Mouse (Mus musculus): ENCODE measurements around the gene Cers2. TPM values are rescaled to one million over a fixed set of nuclear protein-coding genes. Genes with fewer than 3 reads are reported as not detected.

The Cers2 gene
- polyA plus RNA-seq, 1 experiment from 2014 or later: 118 TPM

GRCm38 (mm10) chr3:95289419-95289818 lies 25.2 kb upstream of the Cers2 start:
- ATAC-seq (ENCODE audit: insufficient number of reproducible peaks, insufficient read depth, low FRiP score, low read depth): no peak
- Histone ChIP-seq H3K27ac (replicated peaks in 1 of 2; ENCODE audit: control insufficient read depth in 1 of 2, insufficient read depth in 1 of 2, low read depth in 2 of 2, low read length in 2 of 2) (no peak overlapping the region), H3K4me3 (ENCODE audit: control insufficient read depth in 1 of 2, insufficient read depth in 1 of 2, low read depth in 1 of 2, low read length in 2 of 2) (no peak overlapping the region), H3K36me3 (ENCODE audit: control insufficient read depth, insufficient read depth, low read length) (peaks cover 67% of the 10 kb centered on the region), H3K9ac (ENCODE audit: low read length) (no peak overlapping the region), H3K27me3 (ENCODE audit: control insufficient read depth, insufficient read depth, low read length) (no peaks in the 10 kb centered on the region), H3K9me3 (ENCODE audit: control insufficient read depth, low read length) (no peaks in the 10 kb centered on the region), H3K4me2 (ENCODE audit: low read length) (no peak overlapping the region), H3K4me1 (ENCODE audit: control insufficient read depth in 2 of 2, insufficient read depth in 2 of 2, low read length in 2 of 2) (peaks cover 0 to 3% of the 10 kb centered on the region in 2 experiments; a peak in 1 of 4 replicates)
- 86% methylated on average over 4 of the region's 4 CpGs for WGBS

- no peak for ATAC-seq (ENCODE audit: insufficient number of reproducible peaks, insufficient read depth, low FRiP score, low read depth)
- Histone ChIP-seq H3K4me2 (ENCODE audit: low read length) (no peak overlapping the region), H3K4me3 (ENCODE audit: control insufficient read depth in 1 of 2, insufficient read depth in 1 of 2, low read depth in 1 of 2, low read length in 2 of 2) (no peak overlapping the region), H3K27ac (replicated peaks in 1 of 2; ENCODE audit: control insufficient read depth in 1 of 2, insufficient read depth in 1 of 2, low read depth in 2 of 2, low read length in 2 of 2) (no peak overlapping the region), H3K9me3 (ENCODE audit: control insufficient read depth, low read length) (no peaks in the 10 kb centered on the region), H3K36me3 (ENCODE audit: control insufficient read depth, insufficient read depth, low read length) (peaks cover 74% of the 10 kb centered on the region), H3K9ac (ENCODE audit: low read length) (no peak overlapping the region), H3K27me3 (ENCODE audit: control insufficient read depth, insufficient read depth, low read length) (no peaks in the 10 kb centered on the region), H3K4me1 (ENCODE audit: control insufficient read depth in 2 of 2, insufficient read depth in 2 of 2, low read length in 2 of 2) (no peaks in the 10 kb centered on the region)
- WGBS: 74% methylated on average over 6 of the region's 6 CpGs
Observed at GRCm38 (mm10) chr3:95290156-95290555, 24.4 kb upstream of the Cers2 start.

- Histone ChIP-seq H3K4me1 (ENCODE audit: control insufficient read depth in 2 of 2, insufficient read depth in 2 of 2, low read length in 2 of 2) (peaks cover 3% of the 10 kb centered on the region in 2 experiments; a peak in 1 of 4 replicates), H3K36me3 (ENCODE audit: control insufficient read depth, insufficient read depth, low read length) (peaks cover 80% of the 10 kb centered on the region), H3K4me3 (ENCODE audit: control insufficient read depth in 1 of 2, insufficient read depth in 1 of 2, low read depth in 1 of 2, low read length in 2 of 2) (no peak overlapping the region), H3K9me3 (ENCODE audit: control insufficient read depth, low read length) (no peaks in the 10 kb centered on the region), H3K27me3 (ENCODE audit: control insufficient read depth, insufficient read depth, low read length) (no peaks in the 10 kb centered on the region), H3K27ac (replicated peaks in 1 of 2; ENCODE audit: control insufficient read depth in 1 of 2, insufficient read depth in 1 of 2, low read depth in 2 of 2, low read length in 2 of 2) (no peak overlapping the region), H3K4me2 (ENCODE audit: low read length) (no peak overlapping the region), H3K9ac (ENCODE audit: low read length) (no peak overlapping the region)
- ATAC-seq (ENCODE audit: insufficient number of reproducible peaks, insufficient read depth, low FRiP score, low read depth): no peak
- 80% methylated on average over 4 of the region's 4 CpGs for WGBS
Observed at GRCm38 (mm10) chr3:95291041-95291440, 23.6 kb upstream of the Cers2 start.

- no peak for ATAC-seq (ENCODE audit: insufficient number of reproducible peaks, insufficient read depth, low FRiP score, low read depth)
- no peak overlapping the region for H3K4me2 ChIP-seq (ENCODE audit: low read length)
- no peak overlapping the region for H3K27ac ChIP-seq (replicated peaks in 1 of 2; ENCODE audit: control insufficient read depth in 1 of 2, insufficient read depth in 1 of 2, low read depth in 2 of 2, low read length in 2 of 2)
- no peaks in the 10 kb centered on the region for H3K27me3 ChIP-seq (ENCODE audit: control insufficient read depth, insufficient read depth, low read length)
- H3K36me3 ChIP-seq (ENCODE audit: control insufficient read depth, insufficient read depth, low read length): peaks cover 71% of the 10 kb centered on the region
- H3K9ac ChIP-seq (ENCODE audit: low read length): no peak overlapping the region
- 82% methylated on average over 2 of the region's 2 CpGs for WGBS
- H3K9me3 ChIP-seq (ENCODE audit: control insufficient read depth, low read length): no peaks in the 10 kb centered on the region
- H3K4me3 ChIP-seq (ENCODE audit: control insufficient read depth in 1 of 2, insufficient read depth in 1 of 2, low read depth in 1 of 2, low read length in 2 of 2): no peak overlapping the region
- peaks cover 3 to 8% of the 10 kb centered on the region in 2 experiments; a peak in 2 of 4 replicates for H3K4me1 ChIP-seq (ENCODE audit: control insufficient read depth in 2 of 2, insufficient read depth in 2 of 2, low read length in 2 of 2)
Observed at GRCm38 (mm10) chr3:95292899-95293298, 21.7 kb upstream of the Cers2 start.

- H3K9me3 ChIP-seq (ENCODE audit: control insufficient read depth, low read length): no peaks in the 10 kb centered on the region
- peaks cover 3 to 8% of the 10 kb centered on the region in 2 experiments; a peak in 2 of 4 replicates for H3K4me1 ChIP-seq (ENCODE audit: control insufficient read depth in 2 of 2, insufficient read depth in 2 of 2, low read length in 2 of 2)
- H3K36me3 ChIP-seq (ENCODE audit: control insufficient read depth, insufficient read depth, low read length): peaks cover 64% of the 10 kb centered on the region
- H3K4me3 ChIP-seq (ENCODE audit: control insufficient read depth in 1 of 2, insufficient read depth in 1 of 2, low read depth in 1 of 2, low read length in 2 of 2): no peak overlapping the region
- no peaks in the 10 kb centered on the region for H3K27me3 ChIP-seq (ENCODE audit: control insufficient read depth, insufficient read depth, low read length)
- no peak for ATAC-seq (ENCODE audit: insufficient number of reproducible peaks, insufficient read depth, low FRiP score, low read depth)
- 76% methylated on average over 11 of the region's 11 CpGs for WGBS
- H3K4me2 ChIP-seq (ENCODE audit: low read length): no peak overlapping the region
- H3K27ac ChIP-seq (replicated peaks in 1 of 2; ENCODE audit: control insufficient read depth in 1 of 2, insufficient read depth in 1 of 2, low read depth in 2 of 2, low read length in 2 of 2): no peak overlapping the region
- H3K9ac ChIP-seq (ENCODE audit: low read length): no peak overlapping the region
Observed at GRCm38 (mm10) chr3:95293537-95293936, 21.1 kb upstream of the Cers2 start.

GRCm38 (mm10) chr3:95294316-95294715 lies 20.3 kb upstream of the Cers2 start:
- Histone ChIP-seq H3K9me3 (ENCODE audit: control insufficient read depth, low read length) (no peaks in the 10 kb centered on the region), H3K4me3 (ENCODE audit: control insufficient read depth in 1 of 2, insufficient read depth in 1 of 2, low read depth in 1 of 2, low read length in 2 of 2) (no peak overlapping the region), H3K27ac (replicated peaks in 1 of 2; ENCODE audit: control insufficient read depth in 1 of 2, insufficient read depth in 1 of 2, low read depth in 2 of 2, low read length in 2 of 2) (no peak overlapping the region), H3K4me2 (ENCODE audit: low read length) (no peak overlapping the region), H3K27me3 (ENCODE audit: control insufficient read depth, insufficient read depth, low read length) (no peaks in the 10 kb centered on the region), H3K4me1 (ENCODE audit: control insufficient read depth in 2 of 2, insufficient read depth in 2 of 2, low read length in 2 of 2) (peaks cover 3 to 8% of the 10 kb centered on the region in 2 experiments; a peak in 2 of 4 replicates), H3K9ac (ENCODE audit: low read length) (no peak overlapping the region), H3K36me3 (ENCODE audit: control insufficient read depth, insufficient read depth, low read length) (peaks cover 60% of the 10 kb centered on the region)
- ATAC-seq (ENCODE audit: insufficient number of reproducible peaks, insufficient read depth, low FRiP score, low read depth): no peak
- 86% methylated on average over 7 of the region's 7 CpGs for WGBS

- WGBS: 77% methylated on average over 5 of the region's 5 CpGs
- H3K9ac ChIP-seq (ENCODE audit: low read length): no peak overlapping the region
Observed at GRCm38 (mm10) chr3:95294718-95295117, 19.9 kb upstream of the Cers2 start.

More at GRCm38 (mm10) chr3:95294718-95295117, 19.9 kb upstream of the Cers2 start:
- Histone ChIP-seq H3K27me3 (ENCODE audit: control insufficient read depth, insufficient read depth, low read length) (no peaks in the 10 kb centered on the region), H3K4me2 (ENCODE audit: low read length) (no peak overlapping the region), H3K9me3 (ENCODE audit: control insufficient read depth, low read length) (no peaks in the 10 kb centered on the region), H3K27ac (replicated peaks in 1 of 2; ENCODE audit: control insufficient read depth in 1 of 2, insufficient read depth in 1 of 2, low read depth in 2 of 2, low read length in 2 of 2) (no peak overlapping the region), H3K36me3 (ENCODE audit: control insufficient read depth, insufficient read depth, low read length) (peaks cover 56% of the 10 kb centered on the region), H3K4me1 (ENCODE audit: control insufficient read depth in 2 of 2, insufficient read depth in 2 of 2, low read length in 2 of 2) (peaks cover 3 to 8% of the 10 kb centered on the region in 2 experiments; a peak in 2 of 4 replicates), H3K4me3 (ENCODE audit: control insufficient read depth in 1 of 2, insufficient read depth in 1 of 2, low read depth in 1 of 2, low read length in 2 of 2) (no peak overlapping the region)
- no peak for ATAC-seq (ENCODE audit: insufficient number of reproducible peaks, insufficient read depth, low FRiP score, low read depth)
